Mouse (Mus musculus): ENCODE measurements at regions not wholly inside any gene's neighbourhood (a gene's known extent, or its start where the extent isn't known, plus 50 kb on each side); places are given as distances from the start of the nearest gene placed in this dataset.

- TF ChIP-seq CTCF (conservative IDR thresholded peaks at IDR 0.05; ENCODE audit: insufficient read depth, insufficient read length, low read depth, low read length) (no peak), POLR2A (IDR thresholded peaks at IDR 0.05; ENCODE audit: low read depth, low read length) (no peak)
Measured at GRCm38 (mm10) chr12:5552607-5553006, 177.1 kb upstream of the Klhl29 start.
